Mouse (Mus musculus): ENCODE measurements around the gene Bmpr1b. TPM values are rescaled to one million over a fixed set of nuclear protein-coding genes. Genes with fewer than 3 reads are reported as not detected.

Bmpr1b gene
- total and polyA plus RNA-seq, 3 experiments: 0.04 TPM; not detected in 1

Other genes starting within 250 kb of the Bmpr1b start
- 20.7 and 22.0 TPM in 2 replicates for gene Pdlim5, start 226.3 kb upstream of the Bmpr1b start, total RNA-seq (2012; rRNA removed)
- gene Pdlim5, start 226.3 kb upstream of the Bmpr1b start, total RNA-seq (2014; rRNA removed): 22.8 and 23.2 TPM in 2 replicates
- gene Pdlim5, start 226.3 kb upstream of the Bmpr1b start, polyA plus RNA-seq (2012; ENCODE audit: insufficient read length, low read depth): 22.8 and 24.6 TPM in 2 replicates

Data from CH12.LX (cell line).